Comparison of ENCODE assay signal across 13 mouse cellular contexts in genomic region chr11:107729141-107729540, GRCm38 (mm10). TPM values are rescaled to one million over a fixed set of nuclear protein-coding genes. Genes with fewer than 3 reads are reported as not detected.
"Had no signal": no experiment of that assay in that cellular context is flagged by ENCODE, and none has a peak within 500 bp of the region (broad histone marks: within the 10 kb centered on the region; RNA-seq: fewer than 3 reads in every experiment).

No protein-coding gene starts in this region.

- H3K4me1 ChIP-seq: limb, embryonic 10.5 days; liver, embryonic 15.5 days; lung, embryonic 15.5 days; midbrain, embryonic 12.5 days had no signal

- H3K27me3 ChIP-seq: kidney, embryonic 15.5 days; liver, embryonic 15.5 days; lung, embryonic 15.5 days; midbrain, embryonic 12.5 days had no signal

- H3K36me3 ChIP-seq: limb, embryonic 10.5 days; liver, embryonic 15.5 days; lung, embryonic 15.5 days had no signal

- H3K4me2 ChIP-seq: kidney, embryonic 15.5 days; liver, embryonic 11.5 days; liver, embryonic 15.5 days; lung, embryonic 15.5 days; midbrain, embryonic 12.5 days had no signal

- DNase-seq: thymus, adult 18-20 months; thymus, postnatal 14 days had no signal

- H3K9ac ChIP-seq: kidney, embryonic 15.5 days; liver, embryonic 15.5 days; lung, embryonic 15.5 days; midbrain, embryonic 12.5 days had no signal

- H3K4me3 ChIP-seq: kidney, embryonic 15.5 days; limb, embryonic 10.5 days; liver, embryonic 15.5 days; lung, embryonic 15.5 days; midbrain, embryonic 12.5 days had no signal

- H3K9me3 ChIP-seq: kidney, embryonic 15.5 days; limb, embryonic 10.5 days; liver, embryonic 15.5 days; lung, embryonic 15.5 days; midbrain, embryonic 12.5 days had no signal

- H3K27ac ChIP-seq: kidney, embryonic 15.5 days; limb, embryonic 10.5 days; liver, embryonic 15.5 days; lung, embryonic 15.5 days; midbrain, embryonic 12.5 days had no signal

RNA-seq across cellular contexts. Expression of gene Cacng1, which starts 12.8 kb away (rescaled TPM):
- total RNA-seq: layer of hippocampus, adult 8-10 months; layer of hippocampus, postnatal 14 days; megakaryocyte-erythroid progenitor cell, adult 5-6 weeks; neutrophil, adult 5-6 weeks had no signal
- polyA plus RNA-seq: limb, embryonic 10.5 days; liver, embryonic 11.5 days; lung, embryonic 15.5 days; stomach, embryonic 14.5 days had no signal
